Mouse (Mus musculus) 3T3-L1 (cell line): Measurements from ENCODE around the gene C530008M17Rik.

Experiments used
- DNase-seq: peaks from one replicate; pipeline ENCODE4 v3.0.0-alpha.2; 2015; ENCODE audit warnings: low read depth, low spot score

C530008M17Rik gene

GRCm38 (mm10) chr5:76772831-76773230 lies 116.5 kb downstream of the C530008M17Rik start:
- no peak for DNase-seq

- no peak for DNase-seq
Observed at GRCm38 (mm10) chr5:76773492-76774158, 117.3 kb downstream of the C530008M17Rik start.

GRCm38 (mm10) chr5:76779094-76779615 lies 122.8 kb downstream of the C530008M17Rik start:
- DNase-seq: no peak

- no peak for DNase-seq
Observed at GRCm38 (mm10) chr5:76781943-76782342, 125.6 kb downstream of the C530008M17Rik start.

GRCm38 (mm10) chr5:76782414-76783103 lies 126.2 kb downstream of the C530008M17Rik start:
- DNase-seq: peak; percentile 16

GRCm38 (mm10) chr5:76783104-76783441 lies 126.8 kb downstream of the C530008M17Rik start:
- DNase-seq: no peak

- no peak for DNase-seq
Observed at GRCm38 (mm10) chr5:76784151-76784723, 127.9 kb downstream of the C530008M17Rik start.

GRCm38 (mm10) chr5:76785013-76785412 lies 128.7 kb downstream of the C530008M17Rik start:
- no peak for DNase-seq

- DNase-seq: no peak
Observed at GRCm38 (mm10) chr5:76789881-76790280, 133.6 kb downstream of the C530008M17Rik start.

- DNase-seq: no peak
Observed at GRCm38 (mm10) chr5:76791280-76791679, 135.0 kb downstream of the C530008M17Rik start.

- no peak for DNase-seq
Observed at GRCm38 (mm10) chr5:76792720-76793119, 136.4 kb downstream of the C530008M17Rik start.

- no peak for DNase-seq
Observed at GRCm38 (mm10) chr5:76798043-76798442, 141.7 kb downstream of the C530008M17Rik start.

- DNase-seq: no peak
Observed at GRCm38 (mm10) chr5:76799471-76799870, 143.2 kb downstream of the C530008M17Rik start.

- no peak for DNase-seq
Observed at GRCm38 (mm10) chr5:76809031-76809430, 152.7 kb downstream of the C530008M17Rik start.

- no peak for DNase-seq
Observed at GRCm38 (mm10) chr5:76815035-76815434, 158.7 kb downstream of the C530008M17Rik start.

- no peak for DNase-seq
Observed at GRCm38 (mm10) chr5:76815786-76816455, 159.6 kb downstream of the C530008M17Rik start.

- no peak for DNase-seq
Observed at GRCm38 (mm10) chr5:76816748-76817147, 160.4 kb downstream of the C530008M17Rik start.

GRCm38 (mm10) chr5:76817678-76818077 lies 161.4 kb downstream of the C530008M17Rik start:
- DNase-seq: no peak

- no peak for DNase-seq
Observed at GRCm38 (mm10) chr5:76818807-76819206, 162.5 kb downstream of the C530008M17Rik start.

- DNase-seq: no peak
Observed at GRCm38 (mm10) chr5:76822097-76822496, 165.8 kb downstream of the C530008M17Rik start.

- DNase-seq: no peak
Observed at GRCm38 (mm10) chr5:76828527-76829240, 172.4 kb downstream of the C530008M17Rik start.
